Mouse (Mus musculus): ENCODE data around the gene Krtap8-1.
A peak's percentile ranks its signal among the peaks of the same experiment; 100 is the strongest.

Gene Krtap8-1

DNA sequence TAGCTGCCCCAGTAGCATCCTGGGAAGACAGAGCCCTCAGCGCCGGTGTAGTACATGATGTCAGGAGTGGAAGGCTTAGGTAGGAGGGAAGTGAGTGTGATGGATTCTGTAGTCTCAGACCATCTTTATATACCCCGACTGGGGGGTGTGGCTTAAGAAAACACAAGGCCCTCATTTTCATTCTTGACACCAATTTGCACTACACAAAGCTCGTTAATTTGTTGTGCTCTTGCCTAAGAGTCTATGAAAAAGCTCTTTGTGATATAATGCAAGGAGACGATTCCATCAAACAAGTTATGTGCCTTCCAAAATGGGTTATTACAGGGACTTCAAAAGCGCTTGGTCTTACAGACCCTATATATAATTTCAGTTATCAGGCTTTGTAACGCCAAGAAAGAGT, at the start of gene Krtap8-1:
Krtap8-1 (minus strand) TSS at position 101 of the 400 bp plus-strand sequence.
- DNase-seq (ENCODE audit: low spot score): no peak

DNA sequence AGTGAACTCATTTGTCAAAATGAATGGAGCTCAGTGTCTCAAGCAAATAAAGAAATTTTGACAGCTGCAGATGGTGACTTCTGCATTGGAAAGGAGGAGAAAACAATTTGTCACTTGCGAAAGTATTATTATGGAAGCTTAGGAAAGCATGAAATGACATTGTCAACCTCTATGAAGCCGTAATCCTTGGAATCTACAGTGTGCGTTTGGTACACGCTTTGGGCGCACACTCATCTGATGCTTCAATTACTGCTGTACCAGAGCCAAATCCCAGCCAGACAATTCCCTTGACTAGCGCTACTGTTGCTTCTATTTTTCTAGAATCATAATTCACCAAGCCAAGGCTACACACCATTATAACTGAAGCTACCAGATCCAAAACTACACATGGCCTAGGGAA, 49.6 kb upstream of the Krtap8-1 start:
- DNase-seq (ENCODE audit: low spot score): no peak

DNA sequence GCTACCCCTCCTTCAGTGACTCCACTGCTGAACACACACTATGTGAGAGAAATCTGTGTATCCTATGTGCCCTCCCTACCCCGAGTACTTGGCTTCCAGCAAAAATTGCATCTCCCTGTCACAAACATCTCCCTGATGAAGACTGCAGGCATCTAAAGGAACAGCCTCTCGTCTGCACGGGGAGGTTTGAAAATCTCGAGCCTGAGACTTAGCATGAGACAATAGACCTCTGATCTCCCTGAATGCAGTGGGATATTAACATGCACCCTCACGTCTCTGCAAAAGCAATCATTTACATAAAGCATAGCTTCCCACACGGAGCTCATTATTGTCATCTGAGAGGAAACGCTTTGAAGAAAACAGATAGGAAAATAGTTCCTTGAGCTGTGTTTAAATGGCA, 42.8 kb upstream of the Krtap8-1 start:
- DNase-seq (ENCODE audit: low spot score): no peak

DNA sequence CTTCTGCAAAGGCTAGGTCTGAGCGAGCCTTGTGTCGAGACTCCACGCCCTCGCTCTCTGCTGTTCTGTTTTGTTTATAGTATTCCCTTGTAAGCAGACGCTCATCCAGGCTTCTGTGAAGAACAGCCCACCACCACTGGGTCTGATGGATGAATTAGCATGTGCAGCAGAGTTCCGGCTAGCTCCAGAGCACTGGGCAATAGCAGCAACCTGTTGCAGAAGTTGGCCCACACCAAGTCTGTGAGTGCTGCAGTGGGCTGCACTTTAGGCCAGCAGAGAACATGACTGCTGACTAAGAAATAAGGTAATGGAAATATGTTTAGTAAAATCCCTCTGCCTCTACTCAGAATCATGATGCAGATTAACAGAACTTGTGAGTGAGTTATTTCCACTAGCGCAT, 42.1 kb upstream of the Krtap8-1 start:
- DNase-seq (ENCODE audit: low spot score): no peak

DNA sequence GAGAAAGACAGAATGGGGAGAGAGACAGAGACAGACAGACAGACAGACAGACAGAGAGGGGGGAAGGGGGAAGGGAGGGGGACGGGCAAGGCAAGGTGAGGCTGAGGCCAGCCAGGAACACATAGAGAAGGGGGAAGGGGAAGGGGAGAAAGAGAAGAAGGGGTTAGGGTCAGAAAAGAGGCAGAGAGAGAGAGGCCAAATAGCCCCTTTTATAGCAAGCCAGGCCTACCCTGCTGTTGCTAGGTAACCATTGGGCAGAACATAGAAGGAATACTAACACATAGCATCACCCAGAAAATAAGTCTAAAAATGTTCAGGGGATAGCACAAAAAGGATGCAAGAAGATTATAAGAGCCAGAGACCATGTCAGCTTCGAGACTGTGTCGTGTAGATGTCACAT, 40.6 kb upstream of the Krtap8-1 start:
- no peak for DNase-seq (ENCODE audit: low spot score)

DNA sequence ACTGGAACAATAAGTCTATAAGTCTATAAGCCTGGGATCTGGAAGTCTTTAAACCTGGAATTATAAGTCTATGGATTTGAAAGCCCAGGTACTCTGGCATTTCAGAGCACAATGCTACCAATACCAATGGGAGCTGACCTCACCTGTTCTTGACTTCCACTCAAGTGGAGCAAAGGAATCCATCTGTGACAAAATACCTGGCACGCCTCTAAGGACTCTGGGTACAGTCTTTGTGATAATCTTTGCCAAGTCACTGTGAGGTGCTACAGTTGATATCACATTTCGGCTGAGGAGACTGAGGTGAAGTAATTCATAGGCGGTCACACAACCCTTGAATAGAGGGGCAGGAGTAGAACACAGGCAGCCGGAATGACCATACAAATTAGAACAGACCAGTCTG, 33.2 kb upstream of the Krtap8-1 start:
- no peak for DNase-seq (ENCODE audit: low spot score)

DNA sequence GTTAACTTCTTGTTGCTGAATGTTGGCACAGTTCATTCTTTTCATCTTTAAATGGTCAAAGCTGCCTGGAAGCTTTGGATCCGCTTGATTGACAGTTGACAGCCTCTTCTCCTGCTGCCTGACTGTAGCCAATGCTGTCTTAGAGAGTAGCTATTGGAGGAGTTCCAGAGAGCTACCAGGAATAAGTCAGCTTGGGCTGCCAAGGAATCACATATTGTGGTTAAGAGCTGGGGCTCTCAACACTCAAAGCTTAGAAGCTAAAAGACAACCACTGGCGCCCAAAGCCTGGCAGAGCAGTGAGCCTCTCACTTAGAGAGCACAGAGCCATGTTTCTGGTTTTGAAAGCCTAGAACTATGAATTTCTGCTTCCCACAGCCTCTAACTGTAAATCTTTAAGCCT, 32.8 kb upstream of the Krtap8-1 start:
- no peak for DNase-seq (ENCODE audit: low spot score)

DNA sequence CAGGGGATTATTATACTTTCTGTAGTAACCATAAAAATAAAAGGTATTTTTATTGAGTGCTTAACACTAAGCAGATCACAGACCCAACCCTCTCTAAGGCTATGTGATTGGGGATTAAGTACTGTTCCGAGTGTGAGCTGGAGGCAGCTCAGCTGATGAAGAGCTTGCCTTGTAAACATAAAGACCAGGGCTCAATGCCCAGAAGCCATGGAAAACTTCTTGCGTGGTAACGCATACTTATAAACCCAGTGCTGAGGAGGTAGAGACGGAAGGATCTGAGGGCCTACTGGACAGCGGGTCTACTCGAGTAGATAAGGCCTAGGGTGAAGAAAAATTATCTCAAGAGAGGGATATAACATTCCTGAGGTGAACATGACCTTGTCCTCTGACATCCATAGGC, 32.3 kb upstream of the Krtap8-1 start:
- no peak for DNase-seq (ENCODE audit: low spot score)

DNA sequence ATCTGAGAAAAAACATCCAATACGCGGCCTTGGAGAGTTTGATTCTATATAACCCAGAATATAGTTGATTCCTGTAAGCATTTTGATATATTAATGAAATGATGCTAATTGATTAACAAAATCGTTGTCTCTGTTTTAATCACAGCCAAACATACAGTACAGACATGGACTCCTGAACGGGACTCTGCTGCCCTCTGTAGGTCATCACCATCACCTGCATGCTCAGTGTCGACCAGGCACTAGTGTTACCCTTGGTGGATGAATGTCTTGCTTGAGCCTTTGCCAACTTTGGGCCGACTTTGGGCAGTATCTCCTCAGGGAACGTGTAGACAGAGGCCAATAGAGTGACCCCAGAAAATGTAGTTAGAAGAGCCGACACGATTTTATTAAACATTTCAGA, 29.9 kb upstream of the Krtap8-1 start:
- DNase-seq (ENCODE audit: low spot score): peak; percentile 55

DNA sequence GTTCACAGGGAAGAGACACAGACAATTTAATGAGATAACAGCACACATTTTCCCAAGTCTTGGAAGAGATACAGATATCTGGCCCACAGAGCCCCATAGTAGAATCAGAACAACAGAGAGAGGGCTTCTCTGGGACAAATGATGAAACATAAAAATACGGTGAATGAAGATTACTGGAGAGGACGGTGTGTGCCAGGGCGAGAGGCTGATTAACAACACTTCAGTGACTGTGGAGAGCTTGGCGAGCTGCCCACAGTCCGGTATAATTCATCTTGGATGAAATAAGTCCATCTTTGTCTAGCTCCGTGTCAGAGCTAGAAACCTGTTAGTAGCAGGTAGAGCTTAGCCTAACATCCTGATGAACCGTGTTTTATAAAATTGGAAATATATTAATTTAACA, 25.7 kb upstream of the Krtap8-1 start:
- no peak for DNase-seq (ENCODE audit: low spot score)

DNA sequence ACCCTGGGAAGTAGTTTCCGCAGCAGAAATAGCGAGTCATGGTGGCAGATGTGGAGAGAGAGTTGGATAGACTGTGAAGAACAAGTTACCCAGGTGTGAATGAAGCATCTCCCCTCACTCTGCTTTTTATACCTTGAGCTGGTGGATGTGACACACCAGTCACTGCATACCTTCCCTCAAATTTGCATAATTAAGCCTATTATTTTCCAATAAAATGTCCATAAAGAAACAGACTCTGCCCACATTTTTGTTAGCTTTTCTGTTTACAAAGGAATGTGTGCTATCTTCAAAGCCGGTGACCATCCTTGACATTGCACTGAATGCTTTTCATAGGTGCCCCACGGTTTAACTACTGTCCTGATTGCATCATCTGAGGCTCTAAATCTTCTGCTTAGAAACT, 20.5 kb upstream of the Krtap8-1 start, which contains the start of gene Krtap7-1:
Krtap7-1 (minus strand) TSS at position 101 of the 400 bp plus-strand sequence.
- DNase-seq (ENCODE audit: low spot score): no peak

DNA sequence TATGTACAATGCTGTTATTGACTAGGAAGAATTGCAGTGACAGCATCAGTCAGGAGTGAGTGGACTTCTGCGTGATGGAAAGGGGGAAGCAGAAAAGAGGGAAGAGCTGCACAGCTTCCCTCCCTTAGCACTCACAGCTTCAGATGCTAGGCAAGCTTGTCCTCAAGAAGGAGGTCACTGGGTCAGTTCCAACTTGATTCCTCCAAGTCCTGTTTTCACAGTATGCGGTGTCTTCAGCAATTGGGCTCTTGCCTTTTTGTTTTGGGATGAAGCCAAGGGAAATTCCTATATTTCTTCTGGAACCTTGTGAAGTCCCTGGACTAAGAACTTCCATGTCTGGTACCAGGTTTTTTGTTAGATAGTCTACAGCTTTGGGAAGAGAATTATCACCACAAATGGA, 15.8 kb upstream of the Krtap8-1 start:
- DNase-seq (ENCODE audit: low spot score): no peak

DNA sequence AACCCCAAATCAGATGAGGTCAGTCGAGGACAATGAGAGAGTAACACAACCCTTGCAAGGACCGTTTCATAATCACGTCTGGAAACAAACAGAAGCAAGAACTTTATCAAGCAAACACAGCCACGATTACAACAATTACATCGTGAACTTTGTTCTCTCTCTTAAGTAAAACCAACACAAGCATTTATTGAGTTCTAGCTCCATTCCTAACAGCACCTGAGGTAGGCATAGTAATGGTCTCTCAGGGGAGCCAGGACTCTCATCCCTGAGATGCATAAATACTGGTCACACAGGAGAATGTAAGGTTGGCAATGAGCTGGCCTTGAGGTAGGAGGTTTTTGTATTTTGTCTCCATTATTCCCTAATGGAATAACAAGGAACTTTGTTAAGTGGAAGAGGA, 14.1 kb upstream of the Krtap8-1 start:
- no peak for DNase-seq (ENCODE audit: low spot score)

DNA sequence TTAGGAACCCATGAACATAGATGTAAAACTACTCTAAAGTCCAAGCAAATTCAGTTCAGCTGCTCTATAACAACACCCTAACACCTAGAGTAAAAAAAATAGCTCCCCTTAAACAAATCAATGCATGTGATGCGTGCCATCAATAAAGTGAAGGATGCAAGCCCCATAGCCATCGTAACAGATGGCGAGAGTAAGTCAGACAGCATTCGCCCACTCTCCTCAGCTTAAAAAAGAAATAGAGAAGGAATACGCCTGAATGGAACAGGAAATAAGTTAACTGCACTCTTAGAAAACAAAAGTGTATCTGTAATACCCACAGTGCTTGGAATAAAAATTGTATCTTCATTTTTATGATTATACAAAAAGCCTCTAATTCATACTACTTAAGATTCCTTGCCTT, 9.2 kb upstream of the Krtap8-1 start:
- no peak for DNase-seq (ENCODE audit: low spot score)

DNA sequence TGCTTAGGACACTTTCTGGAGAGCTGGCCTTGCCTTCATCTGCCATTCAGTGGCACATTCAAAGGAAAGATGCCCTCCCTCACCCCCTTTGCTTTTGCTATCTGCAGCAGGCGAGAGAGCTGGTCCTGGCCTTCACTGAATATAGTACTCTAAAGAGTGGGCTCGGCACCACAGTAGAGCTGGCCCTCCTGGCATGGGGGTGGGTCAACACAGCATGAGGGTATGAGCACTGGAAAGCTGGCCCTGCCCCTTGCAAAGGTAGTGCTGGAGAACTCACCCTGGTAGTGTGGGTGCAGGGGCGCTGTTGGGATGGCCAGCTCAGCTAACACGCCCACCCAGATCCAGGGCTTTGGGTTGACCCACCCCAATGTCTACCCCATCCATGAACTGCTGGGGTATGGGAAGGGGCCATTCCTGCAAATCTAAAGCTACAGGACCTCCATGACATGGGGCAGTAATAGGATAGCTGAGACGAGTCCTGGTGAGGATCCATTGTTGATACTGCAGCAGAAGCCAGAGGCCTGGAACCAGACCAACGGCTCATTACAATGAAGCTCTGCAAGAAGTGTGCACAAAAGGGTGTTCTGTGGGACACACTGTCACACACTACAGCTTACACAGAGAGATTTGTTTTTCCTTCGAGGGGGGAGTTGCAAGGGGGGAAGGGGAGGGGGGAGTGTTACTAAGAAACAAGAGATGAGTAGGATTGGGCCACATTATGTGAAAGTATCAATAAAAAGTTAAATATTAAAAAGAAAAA, 7.8 kb upstream of the Krtap8-1 start:
- DNase-seq (ENCODE audit: low spot score): no peak

DNA sequence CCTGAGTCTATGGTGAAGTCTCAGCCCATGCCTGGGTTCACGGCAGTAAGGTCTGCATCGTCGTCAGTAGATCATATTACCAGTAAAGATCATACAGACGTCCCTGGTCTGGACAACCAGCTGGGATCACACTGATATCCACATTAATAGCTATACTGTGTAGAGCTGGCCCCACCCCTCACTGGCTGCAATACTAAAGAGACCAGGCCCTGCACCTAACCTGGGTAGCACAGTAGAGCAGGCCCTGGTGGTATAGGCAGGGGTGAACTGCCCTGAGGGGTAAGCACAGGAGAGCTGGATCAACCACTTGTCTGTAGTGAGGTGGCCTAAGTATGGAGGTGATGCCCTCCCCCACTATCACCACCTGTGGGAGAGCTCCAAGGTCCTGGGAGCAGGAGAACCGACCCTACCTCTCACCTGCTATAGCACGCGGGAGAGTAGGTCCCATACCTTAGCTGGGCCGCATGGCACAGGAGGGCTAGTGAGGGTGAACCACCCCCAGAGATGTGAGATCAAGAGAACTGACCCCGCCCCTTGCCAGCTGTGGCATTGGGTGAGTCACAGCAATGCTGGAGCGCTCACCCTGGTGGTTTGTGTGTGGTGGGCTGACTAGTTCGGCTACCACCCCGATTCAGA, 10.0 kb downstream of the Krtap8-1 start:
- DNase-seq (ENCODE audit: low spot score): no peak

DNA sequence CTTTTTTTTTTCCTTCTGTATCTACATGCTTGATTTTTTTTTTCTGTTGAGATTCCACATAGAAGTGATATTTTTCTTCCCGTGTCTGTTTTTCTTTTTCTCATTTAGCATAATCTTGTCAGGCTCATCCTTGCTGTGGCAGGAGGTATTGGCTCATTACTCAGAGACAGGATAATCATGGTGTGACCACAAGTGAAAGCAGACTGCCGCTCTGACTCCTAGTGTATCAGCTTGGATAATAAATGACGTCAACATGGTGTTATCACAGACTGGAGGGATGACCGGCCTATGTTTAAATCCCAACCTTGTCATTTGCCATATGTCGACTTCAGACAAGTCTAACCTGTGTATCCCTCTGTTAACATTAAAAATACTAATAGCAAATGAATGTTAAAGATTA, 26.6 kb downstream of the Krtap8-1 start:
- DNase-seq (ENCODE audit: low spot score): no peak

Data from testis, postnatal 10 days (tissue).